Mouse (Mus musculus) frontal cortex, adult (tissue): ENCODE results near the gene Ccdc28a.

Source experiments
- ATAC-seq: cut with Nextera tagmentation; 2 replicates; pipeline ENCODE4 v1.9.2; 2017; ENCODE audit warnings: mild to moderate bottlenecking, moderate library complexity, mixed read lengths; ENCODE audit not compliant: low TSS enrichment

Gene Ccdc28a

GRCm38 (mm10) chr10:18234560-18235401 lies at the start of gene Ccdc28a:
Gene Ccdc28a, minus strand, starts transcription at chr10:18234998.
- peak; percentile 97 for ATAC-seq

GRCm38 (mm10) chr10:18283991-18284390 lies 49.2 kb upstream of the Ccdc28a start:
- no peak for ATAC-seq

GRCm38 (mm10) chr10:18276090-18276734 lies 41.4 kb upstream of the Ccdc28a start:
- no peak for ATAC-seq

DNA sequence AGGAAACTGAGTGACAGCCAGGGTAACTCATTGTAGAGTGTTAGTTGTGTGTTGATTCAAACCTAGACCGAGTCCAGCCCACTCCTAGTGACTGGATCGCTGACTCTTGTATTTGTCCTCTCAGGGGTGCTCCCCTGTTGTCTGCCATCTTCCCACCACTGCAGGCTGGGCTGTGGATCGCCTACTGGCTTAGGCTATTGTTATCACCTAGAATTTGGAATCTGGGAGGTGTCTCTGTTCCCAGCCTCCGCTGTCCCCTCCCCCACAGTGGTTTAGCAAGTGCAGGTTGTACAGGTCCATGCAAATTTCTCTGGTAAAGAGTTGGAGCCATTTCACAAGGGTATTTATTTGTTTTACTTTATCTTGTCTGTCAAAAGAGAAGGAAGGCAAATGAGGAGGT lies 16.5 kb upstream of the Ccdc28a start:
- ATAC-seq: no peak

DNA sequence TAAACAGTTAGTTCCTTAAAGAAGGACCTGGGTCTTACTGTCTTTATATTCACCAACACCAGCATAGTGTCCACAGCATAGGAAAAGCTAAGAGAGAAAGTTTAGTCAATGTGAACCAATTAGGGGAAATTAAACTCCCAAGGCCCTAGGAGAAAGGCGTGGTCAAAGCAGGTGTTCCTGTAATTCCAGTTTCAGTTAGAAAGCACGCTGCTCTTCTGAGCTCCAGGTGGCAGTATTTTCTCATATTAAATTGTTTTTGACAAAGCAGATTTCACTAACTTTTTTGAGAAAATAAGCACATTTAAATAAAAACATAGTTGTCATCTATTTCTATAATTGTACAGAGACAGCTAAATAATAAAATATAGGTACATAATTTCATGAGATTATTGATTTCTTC lies 8.8 kb upstream of the Ccdc28a start:
- no peak for ATAC-seq

DNA sequence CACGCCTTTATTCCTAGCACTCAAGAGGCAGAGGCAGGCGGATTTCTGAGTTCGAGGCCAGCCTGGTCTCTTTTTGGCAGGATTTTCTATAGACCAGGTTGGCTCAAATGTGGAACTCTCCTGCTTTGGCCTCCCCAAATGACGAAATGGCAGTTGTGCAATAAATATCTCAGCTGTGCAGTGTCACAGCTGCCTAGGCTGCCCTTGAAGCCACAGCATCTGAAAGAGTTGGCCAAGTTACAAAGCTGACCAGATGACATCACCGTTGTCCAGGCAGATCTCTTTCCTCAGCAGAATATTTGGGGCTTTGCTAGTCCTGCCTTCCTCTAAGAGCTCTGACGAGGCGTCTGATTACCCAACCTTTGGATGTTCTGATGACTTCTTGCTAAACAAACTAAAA lies 2.4 kb upstream of the Ccdc28a start:
- no peak for ATAC-seq

DNA sequence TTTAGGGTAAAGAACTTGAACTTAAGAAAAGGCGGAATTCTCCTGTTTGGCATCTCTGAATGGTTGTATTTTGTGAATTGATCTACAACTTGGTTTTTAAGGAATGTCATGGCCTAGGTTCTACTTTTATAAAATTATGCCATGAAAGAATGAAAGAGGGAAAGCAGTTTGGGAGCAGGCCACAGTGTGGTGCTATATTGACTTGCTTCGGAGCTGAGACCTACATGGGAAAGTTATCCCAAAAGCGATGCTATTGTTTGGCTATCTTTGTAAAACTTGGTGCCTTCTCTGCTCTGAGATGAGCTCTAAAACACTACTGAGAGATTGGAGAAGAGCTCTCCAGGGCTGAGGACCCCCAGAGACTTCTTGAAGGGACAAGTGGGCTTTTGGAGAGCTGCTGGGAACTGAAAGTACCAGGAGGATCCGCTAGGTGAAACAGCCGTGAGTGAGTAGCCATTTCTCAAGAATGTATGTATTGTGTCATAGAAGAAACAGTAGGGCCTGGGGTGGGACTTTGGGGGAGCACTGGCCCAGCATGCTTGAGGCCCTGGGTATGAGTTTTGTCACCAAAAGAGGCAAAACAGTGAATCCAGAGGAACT lies 1.6 kb upstream of the Ccdc28a start:
- no peak for ATAC-seq

DNA sequence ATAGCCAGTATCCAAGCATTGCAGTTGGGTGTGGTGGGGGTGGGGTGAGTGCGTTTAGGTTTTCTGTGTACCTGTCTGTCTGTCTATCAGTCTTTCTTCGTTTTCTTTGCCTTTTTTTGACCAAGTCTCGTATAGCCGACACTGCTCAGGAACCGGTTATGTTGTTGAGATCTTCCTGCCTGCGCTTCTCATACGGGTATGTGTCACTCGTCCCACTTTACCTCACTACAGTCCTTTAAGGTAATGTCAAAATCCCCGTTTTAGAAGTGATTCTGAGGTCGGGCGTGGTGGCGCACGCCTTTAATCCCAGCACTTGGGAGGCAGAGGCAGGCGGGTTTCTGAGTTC lies 577 bp upstream of the Ccdc28a start:
- ATAC-seq: peak; percentile 64

DNA sequence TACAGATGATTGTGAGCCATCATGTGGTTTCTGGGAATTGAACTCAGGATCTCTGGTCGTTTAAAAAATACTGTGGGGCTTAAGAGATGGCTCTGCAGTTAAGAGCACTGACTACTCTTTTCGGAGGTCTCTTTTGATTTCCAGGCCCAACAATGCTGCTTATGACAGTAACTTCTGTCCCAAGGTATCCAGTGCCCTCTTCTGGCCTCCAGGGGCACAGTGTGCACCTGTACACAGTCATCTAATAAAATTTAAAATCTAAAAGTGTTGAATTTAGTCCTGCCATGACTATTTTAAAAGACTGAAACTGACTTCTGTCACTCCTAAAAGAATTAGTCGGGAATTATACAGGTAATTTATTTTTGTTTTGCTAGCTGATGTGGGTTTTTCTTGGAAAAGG lies 907 bp downstream of the Ccdc28a start:
- no peak for ATAC-seq

- ATAC-seq: peak; percentile 64
Observed at GRCm38 (mm10) chr10:18224386-18224785, 10.4 kb downstream of the Ccdc28a start.

- ATAC-seq: no peak
Observed at GRCm38 (mm10) chr10:18219351-18219750, 15.4 kb downstream of the Ccdc28a start.

DNA sequence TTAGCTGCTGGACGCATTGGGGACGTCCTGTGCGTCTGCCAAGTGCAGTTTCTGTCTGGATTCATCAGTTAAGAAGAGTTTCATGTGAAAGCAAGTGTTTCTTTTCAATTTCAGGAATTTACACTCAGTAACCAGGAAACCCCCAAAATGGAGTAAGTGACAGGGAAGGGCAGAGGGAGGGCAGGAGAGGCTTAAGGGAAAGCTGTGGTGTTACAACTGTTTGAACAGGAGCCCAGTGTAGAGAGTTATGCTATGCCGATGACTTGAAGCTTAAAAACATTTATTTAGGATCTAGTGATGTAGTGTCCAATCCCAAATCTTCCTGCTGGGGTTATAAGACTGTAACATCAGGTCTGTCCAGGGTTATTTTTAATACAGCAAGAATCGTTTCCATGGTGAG lies 20.7 kb downstream of the Ccdc28a start:
- no peak for ATAC-seq

GRCm38 (mm10) chr10:18213373-18213772 lies 21.4 kb downstream of the Ccdc28a start:
- ATAC-seq: no peak

DNA sequence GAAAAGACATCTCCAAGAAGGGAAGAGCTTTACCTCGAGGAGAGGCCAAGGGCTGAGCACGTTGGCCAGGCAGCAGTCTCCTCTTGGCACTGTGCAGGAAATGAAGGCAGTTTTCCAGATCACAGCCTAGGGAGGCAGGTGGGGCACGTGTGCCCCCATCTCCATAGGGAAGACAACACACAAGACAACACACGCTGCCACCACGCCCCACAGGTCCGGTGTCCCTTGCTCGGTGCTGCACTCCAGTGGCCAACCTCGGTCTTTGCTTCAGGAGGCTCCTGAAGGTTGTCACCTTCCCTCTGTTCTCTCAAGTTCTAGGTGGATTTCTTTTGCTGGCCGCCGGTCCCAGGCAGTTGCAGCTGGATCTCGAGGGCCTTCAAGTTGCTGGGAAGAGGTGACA lies 24.1 kb downstream of the Ccdc28a start, which contains the start of gene Ect2l:
Gene Ect2l, minus strand, starts transcription at position 165 of the 400 bp plus-strand sequence.
- ATAC-seq: peak; percentile 90

GRCm38 (mm10) chr10:18210119-18210518 lies 24.7 kb downstream of the Ccdc28a start:
- ATAC-seq: no peak

DNA sequence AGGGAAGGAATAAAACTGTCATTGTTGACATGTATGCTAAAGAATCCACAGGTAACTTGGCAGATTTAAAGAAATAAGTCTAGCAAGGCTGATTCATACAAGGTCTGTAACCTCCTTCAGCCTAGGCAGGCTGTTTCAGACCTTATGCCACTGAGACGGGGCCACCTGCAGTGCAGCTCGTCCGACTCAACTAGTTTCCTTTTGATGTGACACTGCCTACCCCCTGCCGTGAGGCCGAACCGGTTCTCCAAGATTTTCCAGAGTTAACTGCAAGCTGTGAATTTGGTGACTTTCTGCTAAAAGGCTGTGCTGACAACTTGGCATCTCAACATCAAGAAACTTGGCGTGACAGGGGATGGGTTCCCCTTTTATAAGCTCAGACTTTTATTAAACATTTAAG lies 30.7 kb downstream of the Ccdc28a start:
- ATAC-seq: no peak

- no peak for ATAC-seq
Observed at GRCm38 (mm10) chr10:18202401-18202800, 32.4 kb downstream of the Ccdc28a start.

- no peak for ATAC-seq
Observed at GRCm38 (mm10) chr10:18200656-18201055, 34.1 kb downstream of the Ccdc28a start.

GRCm38 (mm10) chr10:18199919-18200318 lies 34.9 kb downstream of the Ccdc28a start:
- no peak for ATAC-seq

GRCm38 (mm10) chr10:18198286-18199015 lies 36.3 kb downstream of the Ccdc28a start:
- ATAC-seq: no peak

- ATAC-seq: peak; percentile 97
Observed at GRCm38 (mm10) chr10:18197206-18197979, 37.4 kb downstream of the Ccdc28a start.
